Mouse (Mus musculus) forebrain, postnatal 0 days (tissue): ENCODE results near the gene Ttll3. TPM values are rescaled to one million over a fixed set of nuclear protein-coding genes. Genes with fewer than 3 reads are reported as not detected.
A peak's percentile ranks its signal among the peaks of the same experiment; 100 is the strongest.

Experiments
- ATAC-seq: fragments of 200-750 bp; cut with Nextera tagmentation; 2 replicates; pipeline ENCODE4 v1.8.0; 2017; ENCODE audit warnings: mild to moderate bottlenecking, moderate library complexity
- DNase-seq: peaks from one replicate; pipeline ENCODE4 v3.0.0-alpha.2; 2015
- H3K27ac ChIP-seq: fragments of 300-500 bp; sonication (generic); 2 replicates; pipeline ENCODE4 v1.5.1; 2014; ENCODE audit warnings: low read depth, mild to moderate bottlenecking, antibody characterized with exemption, low read length, moderate library complexity, mixed read lengths
- H3K27me3 ChIP-seq: fragments of 300-500 bp; sonication (generic); 2 replicates; pipeline ENCODE4 v1.6.1; 2014; ENCODE audit warnings: mild to moderate bottlenecking, low read length, mixed read lengths; ENCODE audit not compliant: insufficient read depth
- H3K36me3 ChIP-seq: fragments of 300-500 bp; sonication (generic); 2 replicates; pipeline ENCODE4 v1.6.1; 2014; ENCODE audit warnings: mild to moderate bottlenecking, moderate library complexity; ENCODE audit not compliant: insufficient read depth
- H3K4me1 ChIP-seq: fragments of 300-500 bp; sonication (generic); 2 replicates; pipeline ENCODE4 v1.6.1; 2014; ENCODE audit warnings: antibody characterized with exemption; ENCODE audit not compliant: insufficient read depth
- H3K4me2 ChIP-seq: fragments of 300-500 bp; sonication (generic); 2 replicates; pipeline ENCODE4 v1.6.1; 2014; ENCODE audit warnings: low read depth, mild to moderate bottlenecking, moderate library complexity
- H3K4me3 ChIP-seq: fragments of 300-500 bp; sonication (generic); 2 replicates; pipeline ENCODE4 v1.5.1; 2014; ENCODE audit warnings: low read depth, low read length, mixed read lengths
- H3K9ac ChIP-seq: fragments of 300-500 bp; sonication (generic); 2 replicates; pipeline ENCODE4 v1.6.1; 2014; ENCODE audit warnings: mild to moderate bottlenecking
- H3K9me3 ChIP-seq: fragments of 300-500 bp; sonication (generic); 2 replicates; pipeline ENCODE4 v1.6.1; 2016; ENCODE audit warnings: low read length
- CTCF ChIP-seq: sonication (generic); IDR thresholded peaks from 2 replicates; pipeline ENCODE4 v1.5.1; 2016; ENCODE audit warnings: antibody characterized with exemption, control low read depth, low read depth
- WGBS: fragments of 180-500 bp; shearing (Covaris S2); extraction: QIAGEN DNeasy Blood & Tissue Kit; methylation state at CpG from one replicate; pipeline ENCODE4 v1.1.7; 2014; 5-methylcytosine and 5-hydroxymethylcytosine counted together
- polyA plus RNA-seq: library from polyadenylated mRNA; unstranded; fragments of >200 nt; fragmentation: Nextera tagmentation; extraction: Ambion mirVana; gene quantifications from 2 replicates; pipeline ENCODE4 v1.2.1, GENCODE M21; 2015
- total RNA-seq: library from RNA; depleted of rRNA; stranded (reverse); fragments of >200 nt; gene quantifications from 2 replicates; pipeline ENCODE4 v1.2.3, GENCODE M21; 2014

Gene Ttll3
- total and polyA plus RNA-seq, 2 experiments from 2014 or later = 8.9 to 14.0 TPM

DNA sequence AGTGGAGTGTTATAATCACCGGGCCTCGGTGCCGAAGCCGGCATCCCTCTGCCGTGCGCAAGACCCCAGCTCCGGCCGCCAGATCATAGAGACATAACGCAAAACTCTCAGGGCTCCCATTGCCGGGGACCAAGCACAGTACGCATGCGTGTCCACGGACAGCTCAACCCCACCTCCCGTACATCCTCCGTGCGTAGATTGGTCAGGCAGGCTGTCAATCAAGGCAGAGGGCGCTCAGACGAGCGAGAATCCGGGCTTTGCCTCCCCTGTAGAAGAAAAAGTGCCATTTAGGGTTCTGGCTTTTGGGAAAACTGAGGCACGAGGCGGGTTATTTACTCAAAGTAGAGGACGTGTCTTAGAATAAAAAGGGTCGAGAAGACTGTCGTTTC, 30.1 kb downstream of the Ttll3 start, which contains the start of gene Rpusd3:
Rpusd3 (minus strand) TSS at position 142 of the 389 bp plus-strand sequence.
- peak; percentile 100 for ATAC-seq
- H3K27me3 ChIP-seq = no peaks in the 10 kb centered on the region
- no peaks in the 10 kb centered on the region for H3K4me1 ChIP-seq
- peak; percentile 99 for DNase-seq
- peak within 1 kb of the TSS; percentile 82 for H3K4me2 ChIP-seq
- H3K27ac ChIP-seq = peak within 1 kb of the TSS; percentile 17; the same call in 1 of the 2 replicates
- H3K4me3 ChIP-seq = peak within 1 kb of the TSS; percentile 59
- H3K9me3 ChIP-seq = no peaks in the 10 kb centered on the region
- peak within 1 kb of the TSS; percentile 63 for H3K9ac ChIP-seq
- no peak for TF ChIP-seq CTCF
- H3K36me3 ChIP-seq = no peaks in the 10 kb centered on the region; the same call in 1 of the 2 replicates
- WGBS = under 1% methylated on average over 25 of the region's 25 CpGs

DNA sequence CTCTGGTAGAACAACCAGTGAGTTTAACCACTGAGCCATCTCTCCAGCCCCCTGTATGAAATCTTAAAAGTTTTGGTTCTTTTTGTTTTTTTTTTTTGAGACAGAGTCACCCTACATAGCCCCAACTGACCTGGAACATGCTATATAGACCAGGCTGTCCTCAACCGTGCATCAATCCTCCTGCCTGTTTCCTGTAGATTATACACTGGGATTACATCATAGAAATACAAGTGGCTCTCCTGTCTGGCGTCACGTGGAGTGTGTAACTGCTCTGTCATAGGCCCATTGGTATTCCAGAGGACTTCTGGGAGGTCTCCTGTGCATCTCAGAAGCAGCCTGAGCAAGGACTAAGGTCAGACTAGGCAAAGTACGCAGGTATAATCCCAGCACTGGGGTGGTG, 33.9 kb downstream of the Ttll3 start:
- no peaks in the 10 kb centered on the region for H3K9me3 ChIP-seq
- H3K27ac ChIP-seq = no peak overlapping the region
- H3K4me2 ChIP-seq = no peak overlapping the region
- no peaks in the 10 kb centered on the region for H3K27me3 ChIP-seq
- H3K9ac ChIP-seq = no peak overlapping the region
- H3K4me1 ChIP-seq = no peaks in the 10 kb centered on the region
- H3K36me3 ChIP-seq = no peaks in the 10 kb centered on the region
- H3K4me3 ChIP-seq = no peak overlapping the region
- no peak for TF ChIP-seq CTCF
- no peak for ATAC-seq
- WGBS = 69% methylated on average over 4 of the region's 4 CpGs
- no peak for DNase-seq

DNA sequence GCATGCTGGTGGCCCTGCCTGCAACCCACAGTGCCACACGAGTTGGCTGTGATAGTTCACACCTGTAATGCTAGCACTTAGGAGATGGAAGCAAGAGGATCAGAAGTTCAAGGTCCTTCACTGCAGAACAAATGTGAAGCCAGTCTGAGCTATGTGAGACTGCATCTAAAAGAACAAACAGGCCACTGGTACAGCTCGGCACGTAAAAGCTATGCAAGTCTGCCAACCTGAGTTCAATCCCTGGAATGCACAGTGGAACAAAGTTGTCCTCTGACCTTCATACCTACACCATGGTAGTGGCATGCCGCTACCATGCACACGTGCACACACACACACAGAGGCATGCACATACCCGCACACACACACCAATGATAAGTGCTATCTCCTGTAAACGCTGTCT, 35.1 kb downstream of the Ttll3 start:
- ATAC-seq (no peak), DNase-seq (no peak)
- H3K27me3 ChIP-seq = no peaks in the 10 kb centered on the region
- WGBS = 84% methylated on average over 7 of the region's 7 CpGs
- H3K4me2 ChIP-seq = no peak overlapping the region
- no peak overlapping the region for H3K27ac ChIP-seq
- no peak for TF ChIP-seq CTCF
- no peak overlapping the region for H3K4me3 ChIP-seq
- no peak overlapping the region for H3K9ac ChIP-seq
- no peaks in the 10 kb centered on the region for H3K9me3 ChIP-seq
- no peaks in the 10 kb centered on the region for H3K36me3 ChIP-seq
- no peaks in the 10 kb centered on the region for H3K4me1 ChIP-seq

DNA sequence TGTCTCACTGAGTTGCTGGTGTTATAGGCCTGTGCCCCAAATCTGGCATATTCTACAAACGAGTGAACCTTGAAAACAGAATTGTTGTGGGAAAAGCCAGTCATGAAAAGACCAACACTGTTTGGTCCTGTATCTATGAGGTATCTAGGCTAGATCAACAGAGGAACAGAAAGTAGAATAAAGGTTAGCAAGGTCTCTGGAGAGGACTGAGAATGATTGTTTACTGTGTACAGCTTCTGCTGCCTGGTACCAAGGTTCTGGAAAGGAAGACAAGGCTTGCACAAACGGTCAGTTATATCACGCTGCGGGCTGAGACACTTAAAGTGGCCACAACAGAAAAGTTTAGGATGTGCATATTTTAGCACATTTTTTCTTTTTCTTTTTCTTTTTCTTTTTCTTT, 37.6 kb downstream of the Ttll3 start:
- no peak for ATAC-seq
- WGBS = 92% methylated on average over 4 of the region's 4 CpGs
- TF ChIP-seq CTCF = no peak

DNA sequence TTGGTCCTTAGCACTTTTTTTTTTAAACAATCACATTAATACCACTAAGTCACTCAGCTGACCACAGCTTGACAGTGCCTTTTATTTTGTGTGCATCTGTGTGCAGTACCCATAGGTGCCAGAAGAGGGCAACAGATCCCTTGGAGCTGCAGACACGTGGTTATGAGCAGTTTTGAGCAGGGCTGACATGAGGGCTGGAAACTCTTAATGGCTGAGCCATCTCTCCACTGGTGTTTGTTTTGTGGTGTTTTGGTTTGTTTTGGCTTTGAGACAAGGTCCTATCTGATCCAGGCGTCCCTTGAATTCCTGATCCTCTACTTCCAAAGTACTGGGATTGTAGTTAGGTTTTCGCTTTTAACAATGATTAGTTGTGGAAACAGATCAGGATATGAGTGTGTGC, 38.3 kb downstream of the Ttll3 start:
- H3K9me3 ChIP-seq = no peaks in the 10 kb centered on the region
- no peaks in the 10 kb centered on the region for H3K27me3 ChIP-seq
- DNase-seq (peak; percentile 28), ATAC-seq (no peak)
- no peaks in the 10 kb centered on the region for H3K4me1 ChIP-seq
- 64% methylated on average over 3 of the region's 3 CpGs for WGBS
- no peak overlapping the region for H3K4me2 ChIP-seq
- no peak overlapping the region for H3K4me3 ChIP-seq
- no peaks in the 10 kb centered on the region for H3K36me3 ChIP-seq
- TF ChIP-seq CTCF = peak; percentile 77
- no peak overlapping the region for H3K27ac ChIP-seq
- no peak overlapping the region for H3K9ac ChIP-seq

More for the DNA sequence above, 37.6 kb downstream of the Ttll3 start:
- H3K36me3 ChIP-seq = no peaks in the 10 kb centered on the region
- H3K4me2 ChIP-seq = no peak overlapping the region
- DNase-seq = no peak
- no peak overlapping the region for H3K9ac ChIP-seq
- no peaks in the 10 kb centered on the region for H3K27me3 ChIP-seq
- H3K9me3 ChIP-seq = no peaks in the 10 kb centered on the region
- no peak overlapping the region for H3K27ac ChIP-seq
- H3K4me1 ChIP-seq = no peaks in the 10 kb centered on the region
- H3K4me3 ChIP-seq = no peak overlapping the region

DNA sequence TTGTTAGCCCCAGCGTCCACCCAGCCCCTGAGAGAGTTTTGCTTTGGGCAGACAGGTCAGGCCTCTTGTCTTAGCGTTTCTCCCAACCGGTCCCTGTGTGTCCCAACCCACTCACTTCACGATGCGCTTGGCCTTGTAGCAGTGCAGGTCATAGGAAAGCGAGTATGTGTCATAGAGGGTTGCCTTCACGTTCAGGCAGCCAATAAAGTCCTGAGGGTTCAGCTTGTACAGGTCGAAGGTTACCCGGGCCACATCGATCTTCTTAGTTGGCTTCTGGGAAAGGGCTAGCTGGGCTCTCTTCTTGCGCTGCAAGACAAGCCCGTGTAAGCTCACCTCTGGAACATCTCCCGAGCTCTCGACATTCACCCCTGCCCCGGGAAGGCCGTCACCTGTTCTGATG, 38.9 kb downstream of the Ttll3 start:
- WGBS = 94% methylated on average over 16 of the region's 16 CpGs
- TF ChIP-seq CTCF = no peak

DNA sequence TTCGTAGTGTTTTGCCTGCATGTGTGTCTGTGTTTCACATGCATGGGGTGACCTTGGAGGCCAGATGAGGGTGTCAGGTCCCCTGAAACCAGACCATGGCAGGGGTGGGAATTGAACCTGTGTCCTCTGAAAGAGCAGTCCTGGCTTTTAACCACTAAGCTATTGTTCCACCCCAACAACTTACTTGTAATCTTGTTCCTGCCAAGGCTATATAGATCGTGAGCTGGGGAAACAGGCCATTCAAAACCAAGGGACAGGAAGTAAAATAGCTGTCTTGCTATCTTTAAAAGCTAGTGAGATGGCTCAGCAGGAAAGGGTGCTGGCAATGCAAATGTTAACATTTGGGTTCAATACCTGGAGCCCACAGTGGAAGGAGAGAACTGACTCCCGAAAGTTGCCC, 40.9 kb downstream of the Ttll3 start:
- DNase-seq (no peak), ATAC-seq (no peak)
- TF ChIP-seq CTCF = no peak
- H3K4me2 ChIP-seq = no peak overlapping the region
- H3K9ac ChIP-seq = no peak overlapping the region
- no peaks in the 10 kb centered on the region for H3K4me1 ChIP-seq
- H3K4me3 ChIP-seq = no peak overlapping the region
- H3K9me3 ChIP-seq = no peaks in the 10 kb centered on the region
- no peak overlapping the region for H3K27ac ChIP-seq
- H3K27me3 ChIP-seq = no peaks in the 10 kb centered on the region
- no peaks in the 10 kb centered on the region for H3K36me3 ChIP-seq
- 78% methylated on average over 3 of the region's 3 CpGs for WGBS

More for the DNA sequence above, 38.9 kb downstream of the Ttll3 start:
- H3K27me3 ChIP-seq = no peaks in the 10 kb centered on the region
- no peak overlapping the region for H3K4me3 ChIP-seq
- H3K36me3 ChIP-seq = no peaks in the 10 kb centered on the region
- no peak for DNase-seq
- no peak overlapping the region for H3K9ac ChIP-seq
- no peak for ATAC-seq
- no peaks in the 10 kb centered on the region for H3K9me3 ChIP-seq
- H3K27ac ChIP-seq = no peak overlapping the region
- H3K4me1 ChIP-seq = no peaks in the 10 kb centered on the region
- no peak overlapping the region for H3K4me2 ChIP-seq
